Mouse (Mus musculus): Measurements from ENCODE around the gene Ier2. TPM values are rescaled to one million over a fixed set of nuclear protein-coding genes. Genes with fewer than 3 reads are reported as not detected.

Gene Ier2
- 7.3 and 11.0 TPM in 2 replicates for polyA plus RNA-seq (2012; rRNA removed)

DNA sequence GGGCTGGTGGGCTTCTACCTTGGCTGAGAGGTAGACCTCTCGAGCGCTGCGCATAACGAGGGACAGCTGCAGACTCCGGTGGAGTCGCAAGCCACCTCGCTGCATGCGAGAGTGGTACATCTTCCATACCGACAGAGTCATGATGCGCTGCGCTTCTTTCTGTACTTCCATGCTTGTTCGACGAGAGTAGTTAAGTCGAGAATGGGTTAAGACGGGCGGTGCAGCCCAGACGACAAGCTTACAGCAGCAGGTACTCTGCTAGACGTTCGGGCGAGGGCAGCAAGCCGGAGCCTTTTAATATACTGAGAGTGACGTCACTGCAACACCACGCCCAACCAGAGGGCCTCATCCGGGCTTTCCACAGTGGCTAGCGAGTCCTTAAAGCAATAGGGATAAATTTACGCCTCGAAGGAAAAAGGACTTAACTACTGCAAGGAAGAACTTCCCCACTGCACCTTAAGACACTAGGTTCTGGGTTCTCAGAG, at the start of gene Ier2:
Gene Ier2 (minus strand): TSS at position 272 of the 485 bp plus-strand sequence.
- DNase-seq (ENCODE audit: low read depth) = peak; percentile 98
- no peak for TF ChIP-seq CTCF (IDR thresholded peaks at IDR 0.05; ENCODE audit: borderline replicate concordance, extremely low read depth, insufficient read depth, insufficient read length)
- TF ChIP-seq POLR2A (IDR thresholded peaks at IDR 0.05; ENCODE audit: borderline replicate concordance, extremely low read depth, insufficient read depth, insufficient read length, poor library complexity, severe bottlenecking) = peak; percentile 81; the same call in 1 of the 2 replicates

DNA sequence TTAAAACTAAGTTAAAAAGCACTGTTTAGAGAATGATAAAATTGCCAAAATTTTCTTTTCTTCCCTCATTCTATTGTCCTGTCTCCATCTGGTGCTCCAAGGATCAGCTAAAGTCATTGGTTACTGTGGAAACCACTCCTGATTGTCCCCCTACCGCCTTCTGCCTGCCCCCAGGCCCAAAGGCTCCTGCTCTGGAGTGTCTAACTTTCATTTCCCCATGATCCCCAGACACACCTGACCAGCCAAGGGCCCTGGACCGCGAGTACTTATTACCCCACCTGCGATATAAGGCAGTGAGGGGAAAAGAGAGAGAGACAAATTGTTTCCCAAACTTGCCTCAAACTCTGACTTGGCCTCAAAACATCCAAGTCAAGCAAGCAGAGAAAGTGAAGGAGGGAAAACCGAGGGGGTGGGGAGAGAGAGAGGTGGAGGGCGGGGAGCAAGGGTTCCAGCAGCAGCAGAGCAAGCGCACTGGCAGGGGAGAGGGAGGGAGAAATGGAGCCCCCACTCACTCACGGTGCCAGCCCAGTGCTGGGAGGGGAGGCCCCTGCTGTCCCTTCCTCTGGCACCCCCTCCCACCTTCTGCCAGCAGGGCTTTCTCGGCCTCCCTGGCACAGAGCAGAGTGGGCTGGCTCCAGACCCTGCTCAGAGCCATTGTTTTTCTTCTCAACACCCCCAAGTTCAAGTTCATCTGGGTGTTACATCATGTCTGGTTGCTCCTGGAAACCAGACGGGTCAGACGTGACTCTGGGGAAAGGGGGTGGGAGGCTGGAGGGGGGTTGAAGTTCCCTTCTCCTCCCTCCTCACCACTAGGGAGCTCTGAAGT, 49.5 kb upstream of the Ier2 start:
- TF ChIP-seq CTCF (IDR thresholded peaks at IDR 0.05; ENCODE audit: borderline replicate concordance, extremely low read depth, insufficient read depth, insufficient read length) (peak; percentile 10; the same call in 1 of the 2 replicates), POLR2A (IDR thresholded peaks at IDR 0.05; ENCODE audit: borderline replicate concordance, extremely low read depth, insufficient read depth, insufficient read length, poor library complexity, severe bottlenecking) (no peak)
- DNase-seq (ENCODE audit: low read depth) = peak; percentile 99

DNA sequence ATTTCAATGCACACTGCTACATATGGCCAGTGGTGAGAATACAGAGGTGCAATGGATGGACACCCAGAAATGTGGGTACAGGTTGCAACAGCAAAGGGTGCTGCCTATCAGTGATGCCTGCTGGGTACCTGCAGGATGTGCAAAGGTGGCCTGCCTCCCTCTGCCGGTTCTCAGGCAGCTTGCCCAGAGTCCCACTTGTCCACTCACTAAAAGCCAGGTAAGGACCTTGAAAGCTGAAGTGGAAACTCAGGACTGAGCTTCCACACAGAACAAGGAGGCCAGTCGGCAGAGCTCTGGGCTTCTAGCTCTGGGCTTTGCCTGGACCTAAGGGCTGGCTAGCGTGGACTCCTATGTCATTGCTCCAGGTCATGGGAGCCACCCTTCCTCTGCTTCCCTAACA, 48.7 kb upstream of the Ier2 start:
- no peak for TF ChIP-seq POLR2A (IDR thresholded peaks at IDR 0.05; ENCODE audit: borderline replicate concordance, extremely low read depth, insufficient read depth, insufficient read length, poor library complexity, severe bottlenecking)
- TF ChIP-seq CTCF (IDR thresholded peaks at IDR 0.05; ENCODE audit: borderline replicate concordance, extremely low read depth, insufficient read depth, insufficient read length) = no peak
- DNase-seq (ENCODE audit: low read depth) = no peak

DNA sequence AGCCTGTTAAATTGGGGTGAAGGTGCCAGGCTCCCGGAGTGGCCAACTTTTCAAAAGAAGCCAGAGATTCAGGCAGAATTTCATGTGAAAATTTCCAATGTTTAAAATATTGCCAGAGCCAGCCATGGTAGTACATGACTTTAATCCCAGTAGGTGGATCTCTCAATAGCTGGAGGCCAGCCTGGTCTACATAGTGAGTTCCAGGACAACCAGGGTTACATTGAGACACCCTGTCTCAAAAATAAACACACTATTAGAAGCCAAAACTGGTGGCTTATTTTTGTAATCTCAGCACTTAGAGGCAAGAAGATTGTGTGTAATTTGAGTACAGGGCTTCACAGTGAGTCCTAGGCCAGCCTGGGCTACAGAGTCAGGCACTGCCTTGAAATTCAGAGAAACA, 47.3 kb upstream of the Ier2 start:
- TF ChIP-seq CTCF (IDR thresholded peaks at IDR 0.05; ENCODE audit: borderline replicate concordance, extremely low read depth, insufficient read depth, insufficient read length) = no peak
- TF ChIP-seq POLR2A (IDR thresholded peaks at IDR 0.05; ENCODE audit: borderline replicate concordance, extremely low read depth, insufficient read depth, insufficient read length, poor library complexity, severe bottlenecking) = no peak
- no peak for DNase-seq (ENCODE audit: low read depth)

DNA sequence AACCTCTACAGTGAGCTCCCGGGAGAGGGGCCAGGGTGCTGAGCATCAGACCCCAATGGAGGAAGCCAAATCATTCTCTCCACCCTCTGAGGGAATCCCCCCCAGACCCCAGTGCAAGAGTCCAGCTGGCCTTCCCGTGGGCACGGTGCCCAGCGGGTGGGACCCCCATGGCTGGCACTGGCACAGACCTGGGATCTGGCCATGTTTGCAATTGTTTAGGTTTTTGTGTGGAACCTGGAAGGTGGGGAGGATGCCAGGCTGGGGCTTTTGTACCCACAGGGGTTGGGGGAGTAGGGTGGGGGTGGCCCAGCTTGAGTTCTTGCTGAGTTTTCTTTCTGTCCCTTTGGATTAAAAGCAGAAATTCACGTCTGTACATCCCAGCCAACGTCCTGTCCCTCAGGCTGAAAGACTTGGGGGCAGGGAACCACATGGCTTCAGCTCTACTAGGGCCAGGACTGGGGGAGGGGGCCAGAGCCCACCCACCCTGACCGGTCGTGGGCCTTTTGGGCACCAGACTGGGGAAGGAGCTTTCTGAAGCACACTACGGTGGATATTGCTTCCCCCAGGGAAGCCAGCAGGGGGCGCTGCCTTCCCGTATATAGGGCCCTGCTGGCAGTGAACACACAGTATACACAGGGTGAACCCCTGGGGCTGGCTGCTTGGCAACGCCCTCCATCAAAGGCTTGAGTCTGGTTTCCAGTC, 46.3 kb upstream of the Ier2 start:
- TF ChIP-seq POLR2A (IDR thresholded peaks at IDR 0.05; ENCODE audit: borderline replicate concordance, extremely low read depth, insufficient read depth, insufficient read length, poor library complexity, severe bottlenecking) = no peak
- TF ChIP-seq CTCF (IDR thresholded peaks at IDR 0.05; ENCODE audit: borderline replicate concordance, extremely low read depth, insufficient read depth, insufficient read length) = peak; percentile 98
- DNase-seq (ENCODE audit: low read depth) = peak; percentile 97

DNA sequence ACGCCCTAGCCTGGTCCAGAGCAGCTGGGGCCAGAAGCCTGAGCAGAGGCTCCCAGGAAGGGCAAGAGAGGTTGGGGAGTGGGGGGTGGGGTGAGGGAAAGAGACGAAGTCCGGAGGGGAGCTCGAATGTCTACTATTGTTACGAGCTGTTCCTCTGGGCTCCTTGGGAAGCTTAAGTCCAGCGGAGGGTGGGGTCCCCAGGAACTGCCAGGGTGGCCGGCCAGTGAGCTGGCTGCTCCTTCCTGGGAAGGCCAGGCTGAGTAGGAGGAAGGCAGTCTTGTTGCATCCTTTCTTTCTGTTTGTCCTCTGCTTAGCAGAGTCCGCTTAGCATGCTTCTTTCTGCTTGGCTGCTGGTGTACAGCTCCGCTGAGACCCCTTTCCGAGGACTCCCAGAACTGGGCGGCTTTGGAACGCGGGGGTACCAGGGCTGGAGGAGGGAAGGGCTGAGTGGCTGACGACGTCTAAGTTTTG, 45.5 kb upstream of the Ier2 start:
- no peak for TF ChIP-seq CTCF (IDR thresholded peaks at IDR 0.05; ENCODE audit: borderline replicate concordance, extremely low read depth, insufficient read depth, insufficient read length)
- TF ChIP-seq POLR2A (IDR thresholded peaks at IDR 0.05; ENCODE audit: borderline replicate concordance, extremely low read depth, insufficient read depth, insufficient read length, poor library complexity, severe bottlenecking) = no peak
- peak; percentile 73 for DNase-seq (ENCODE audit: low read depth)

DNA sequence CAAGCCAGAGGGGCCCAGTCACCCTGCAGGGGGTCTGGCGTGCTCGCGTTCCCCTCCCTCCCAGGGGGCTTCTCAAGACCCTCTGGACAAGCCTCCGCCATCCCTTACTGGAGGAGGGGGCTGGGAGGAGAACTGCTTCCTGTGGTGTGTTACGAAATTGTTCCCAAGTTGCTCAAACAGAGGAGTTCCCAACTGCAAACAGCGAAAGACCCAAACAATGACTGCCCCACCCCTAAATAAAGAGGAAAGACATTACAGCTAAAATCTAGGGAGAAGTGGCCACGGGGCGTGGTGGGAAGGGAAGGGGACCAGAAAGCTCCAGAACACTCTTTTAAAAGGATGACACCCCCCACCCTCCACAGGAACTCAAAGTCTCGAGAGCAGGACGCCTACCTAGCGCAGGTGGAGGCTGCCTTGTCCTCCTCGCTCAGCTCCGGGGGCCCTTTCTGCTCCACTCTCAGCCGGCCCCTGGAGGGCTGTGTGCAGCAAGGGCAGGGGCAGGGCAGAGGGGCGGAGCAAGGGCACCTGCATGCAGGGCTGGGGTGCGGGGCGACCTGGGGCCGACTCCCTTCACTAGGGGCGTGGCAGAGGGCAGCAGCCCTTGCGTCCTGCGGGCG, 44.7 kb upstream of the Ier2 start:
- DNase-seq (ENCODE audit: low read depth) = peak; percentile 45

DNA sequence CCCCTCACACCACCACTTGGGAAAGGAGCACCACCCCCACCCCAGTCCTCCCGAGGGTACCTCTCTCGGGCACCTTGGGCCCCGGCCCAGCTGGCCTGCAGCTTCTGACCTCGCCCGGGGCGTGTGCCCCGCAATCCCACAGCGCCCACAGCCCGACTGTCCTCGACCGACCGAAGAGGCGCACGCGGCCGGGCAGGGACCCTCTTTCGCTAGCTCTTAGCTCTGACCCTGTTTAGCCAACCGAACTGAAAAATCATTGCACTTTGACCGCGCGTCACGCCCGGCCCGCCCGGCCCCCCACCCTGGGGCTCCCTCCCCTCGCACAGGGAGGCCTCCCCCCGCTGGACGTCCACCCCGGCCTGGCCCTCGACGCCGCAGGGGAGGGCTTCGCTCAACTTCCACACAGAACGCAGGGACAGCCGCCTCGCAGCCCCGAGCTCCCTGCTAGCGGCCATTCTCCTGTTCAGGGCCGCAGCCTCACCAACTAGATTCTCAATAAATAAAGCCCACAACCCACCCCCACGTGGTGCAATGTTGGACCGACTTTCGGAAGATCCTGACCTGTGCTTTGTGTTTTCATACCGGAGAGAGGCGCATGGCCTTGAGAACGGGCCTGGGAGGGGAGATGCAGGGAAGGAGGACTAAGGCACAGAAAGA, 44.1 kb upstream of the Ier2 start:
- no peak for TF ChIP-seq CTCF (IDR thresholded peaks at IDR 0.05; ENCODE audit: borderline replicate concordance, extremely low read depth, insufficient read depth, insufficient read length)
- TF ChIP-seq POLR2A (IDR thresholded peaks at IDR 0.05; ENCODE audit: borderline replicate concordance, extremely low read depth, insufficient read depth, insufficient read length, poor library complexity, severe bottlenecking) = no peak
- DNase-seq (ENCODE audit: low read depth) = peak; percentile 64

More for the DNA sequence above, 44.7 kb upstream of the Ier2 start:
- TF ChIP-seq POLR2A (IDR thresholded peaks at IDR 0.05; ENCODE audit: borderline replicate concordance, extremely low read depth, insufficient read depth, insufficient read length, poor library complexity, severe bottlenecking) (no peak), CTCF (IDR thresholded peaks at IDR 0.05; ENCODE audit: borderline replicate concordance, extremely low read depth, insufficient read depth, insufficient read length) (no peak)

DNA sequence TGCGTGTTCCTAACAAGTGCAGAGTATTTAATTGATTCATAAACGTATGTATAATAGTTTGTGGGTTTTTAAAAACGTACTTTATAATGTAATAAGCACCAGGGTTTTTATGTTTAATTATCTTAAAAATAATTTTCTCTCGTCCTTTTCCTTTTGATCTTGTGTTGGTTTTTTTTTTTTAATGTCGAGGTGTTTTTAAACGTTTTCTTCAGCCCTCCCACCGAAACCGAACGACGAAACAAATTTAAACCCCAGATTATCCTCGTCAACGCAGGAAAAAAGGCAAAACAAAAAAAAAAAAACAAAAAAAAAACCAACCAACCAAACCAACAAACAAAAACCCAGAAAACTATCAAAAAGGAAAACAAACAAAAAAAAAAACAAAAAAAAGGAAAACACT, 43.3 kb upstream of the Ier2 start:
- TF ChIP-seq CTCF (IDR thresholded peaks at IDR 0.05; ENCODE audit: borderline replicate concordance, extremely low read depth, insufficient read depth, insufficient read length) (no peak), POLR2A (IDR thresholded peaks at IDR 0.05; ENCODE audit: borderline replicate concordance, extremely low read depth, insufficient read depth, insufficient read length, poor library complexity, severe bottlenecking) (no peak)
- no peak for DNase-seq (ENCODE audit: low read depth)

DNA sequence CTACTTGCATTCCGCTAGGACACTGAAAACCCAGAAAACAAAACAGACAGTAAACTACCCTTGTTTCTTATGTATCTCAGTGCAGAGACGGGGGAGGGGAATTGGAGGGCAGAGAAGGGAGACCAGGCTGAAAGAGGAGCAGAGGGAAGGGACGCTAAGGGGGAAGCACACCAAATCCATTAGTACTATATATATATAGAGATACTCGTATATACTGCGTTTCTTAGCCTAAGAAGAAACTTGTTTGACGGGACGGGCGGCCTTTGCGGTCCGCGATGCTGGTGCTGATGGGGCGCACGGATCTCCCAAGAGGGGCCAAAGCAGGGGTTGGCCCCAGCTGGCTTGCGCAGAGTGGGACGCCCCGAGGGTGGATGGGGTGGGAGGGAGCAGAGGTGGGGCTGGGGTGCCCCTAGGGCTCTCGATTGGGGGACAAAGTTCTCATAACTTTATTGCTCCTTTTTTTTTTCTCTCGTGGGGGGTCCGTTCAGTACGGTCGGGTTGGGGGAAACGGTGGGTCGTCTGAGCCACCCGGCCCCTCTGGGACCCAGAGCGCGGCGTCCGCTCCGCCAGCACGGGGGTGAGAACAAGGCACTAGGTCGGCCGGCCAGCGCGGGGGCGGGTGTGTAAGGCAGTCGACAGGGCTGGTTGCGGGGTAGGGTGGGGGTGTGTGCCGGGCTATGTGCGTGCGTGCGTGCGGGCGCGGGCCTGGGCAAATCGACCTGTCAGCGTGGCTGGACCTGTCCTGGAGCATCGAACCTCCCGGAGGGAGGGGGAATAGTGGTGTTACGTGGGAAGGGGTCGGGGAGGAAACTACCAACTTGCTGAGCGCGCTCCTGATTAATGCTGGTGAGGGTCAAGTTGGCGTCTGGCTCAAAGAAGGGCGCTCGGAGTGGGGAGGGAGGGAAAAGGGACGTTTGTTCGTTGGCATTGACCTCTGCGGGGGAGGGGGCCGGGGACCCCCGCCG, 42.5 kb upstream of the Ier2 start:
- peak; percentile 74 for DNase-seq (ENCODE audit: low read depth)
- TF ChIP-seq POLR2A (IDR thresholded peaks at IDR 0.05; ENCODE audit: borderline replicate concordance, extremely low read depth, insufficient read depth, insufficient read length, poor library complexity, severe bottlenecking) = no peak
- TF ChIP-seq CTCF (IDR thresholded peaks at IDR 0.05; ENCODE audit: borderline replicate concordance, extremely low read depth, insufficient read depth, insufficient read length) = no peak
